Mouse (Mus musculus) urinary bladder, postnatal 36 days (tissue): ENCODE results near the gene Gm21094.
"Not testable (repeated sequence)": the region's sequence is repeated elsewhere in the genome, so short reads cannot be mapped to it uniquely, and the experiment has no call there.

Source experiments
- DNase-seq, 2 experiments: peaks; one replicate each; pipeline ENCODE4 v3.0.0; 2022; ENCODE audit warnings: low spot score in 2 of 2, mixed read lengths in 1 of 2

Gene Gm21094

GRCm38 (mm10) chrY:32620343-32620742 is at the start of gene Gm21094:
Gm21094 (minus strand) TSS chrY:32620443.
- not testable (repeated sequence) for DNase-seq
